Mouse (Mus musculus) limb, embryonic 14.5 days (tissue): ENCODE measurements around the gene Erc1. TPM values are rescaled to one million over a fixed set of nuclear protein-coding genes. Genes with fewer than 3 reads are reported as not detected.

Experiments used
- ATAC-seq: fragments of 200-750 bp; cut with Nextera tagmentation; 2 replicates; pipeline ENCODE4 v1.8.0; 2017; ENCODE audit warnings: low read depth, moderate number of reproducible peaks, moderate TSS enrichment; ENCODE audit not compliant: low FRiP score
- DNase-seq: peaks from one replicate; pipeline ENCODE4 v3.0.0-alpha.2; 2015; ENCODE audit warnings: low spot score
- H3K27ac ChIP-seq: fragments of 300-500 bp; sonication (generic); replicated peaks from 2 replicates; pipeline ENCODE4 v1.5.1; 2014; ENCODE audit warnings: low read depth, mild to moderate bottlenecking, low read length, moderate library complexity, mixed read lengths
- H3K27me3 ChIP-seq: fragments of 300-500 bp; sonication (generic); 2 replicates; pipeline ENCODE4 v1.6.1; 2014; ENCODE audit warnings: low read length, mixed read lengths; ENCODE audit not compliant: control insufficient read depth, insufficient read depth
- H3K36me3 ChIP-seq: fragments of 300-500 bp; sonication (generic); 2 replicates; pipeline ENCODE4 v1.6.1; 2014; ENCODE audit warnings: mild to moderate bottlenecking, low read length, moderate library complexity, mixed read lengths; ENCODE audit not compliant: control insufficient read depth, insufficient read depth
- H3K4me1 ChIP-seq: fragments of 300-500 bp; sonication (generic); 2 replicates; pipeline ENCODE4 v1.6.1; 2014; ENCODE audit warnings: antibody characterized with exemption, low read length, mixed read lengths; ENCODE audit not compliant: control insufficient read depth, insufficient read depth
- H3K4me2 ChIP-seq: fragments of 300-500 bp; sonication (generic); replicated peaks from 2 replicates; pipeline ENCODE4 v1.6.1; 2014; ENCODE audit warnings: low read depth, mild to moderate bottlenecking, low read length, moderate library complexity; ENCODE audit not compliant: severe bottlenecking
- H3K4me3 ChIP-seq: fragments of 300-500 bp; sonication (generic); replicated peaks from 2 replicates; pipeline ENCODE4 v1.5.1; 2014; ENCODE audit warnings: low read length
- H3K9ac ChIP-seq: fragments of 300-500 bp; sonication (generic); 2 replicates; pipeline ENCODE4 v1.6.1; 2014; ENCODE audit warnings: mild to moderate bottlenecking, low read depth, low read length, moderate library complexity; ENCODE audit not compliant: severe bottlenecking
- H3K9me3 ChIP-seq: fragments of 300-500 bp; sonication (generic); 2 replicates; pipeline ENCODE4 v1.6.1; 2016; ENCODE audit warnings: low read length; ENCODE audit not compliant: control insufficient read depth
- POLR2A ChIP-seq: fragments of 200-500 bp; IDR thresholded peaks from 2 replicates; pipeline ENCODE4 v1.8.0; 2012; ENCODE audit warnings: inconsistent platforms, mild to moderate bottlenecking, moderate library complexity, borderline replicate concordance; ENCODE audit not compliant: insufficient read depth, insufficient read length; ENCODE audit errors: extremely low read depth
- WGBS: fragments of 180-500 bp; shearing (Covaris S2); extraction: QIAGEN DNeasy Blood & Tissue Kit; methylation state at CpG from one replicate; pipeline ENCODE4 v1.1.7; 2014; 5-methylcytosine and 5-hydroxymethylcytosine counted together
- polyA plus RNA-seq, 2 experiments: library from polyadenylated mRNA; depleted of rRNA in 1 of 2; stranded (reverse) in 1 of 2; unstranded in 1 of 2; fragments of >200 nt; fragmentation: Nextera tagmentation in 1 of 2; extraction: Ambion mirVana in 1 of 2; gene quantifications; 2 replicates each; pipeline versions ENCODE4 v1.2.1 to v1.2.3; 2012 to 2014

Erc1 gene
- polyA plus RNA-seq (2012; rRNA removed) (18.2 and 19.1 TPM in 2 replicates), polyA plus RNA-seq (2014; fragmentation: Nextera tagmentation; extraction: Ambion mirVana) (29.3 and 30.9 TPM in 2 replicates)

- WGBS, result under 1% methylated on average over 39 of the region's 73 CpGs
Observed at GRCm38 (mm10) chr6:119848034-119848695, at the start of gene Erc1. Gene Erc1, minus strand, starts transcription at chr6:119848167.

GRCm38 (mm10) chr6:119892711-119893110, 44.7 kb upstream of the Erc1 start:
- no peaks in the 10 kb centered on the region for H3K4me1 ChIP-seq
- H3K9me3 ChIP-seq, result no peaks in the 10 kb centered on the region
- WGBS, result 75% methylated on average over 7 of the region's 7 CpGs
- H3K9ac ChIP-seq, result no peak overlapping the region
- no peak overlapping the region for H3K4me3 ChIP-seq
- no peaks in the 10 kb centered on the region for H3K27me3 ChIP-seq
- DNase-seq (no peak), ATAC-seq (no peak)
- no peak overlapping the region for H3K27ac ChIP-seq
- H3K4me2 ChIP-seq, result no peak overlapping the region
- H3K36me3 ChIP-seq, result no peaks in the 10 kb centered on the region
- TF ChIP-seq POLR2A, result no peak

More at GRCm38 (mm10) chr6:119848034-119848695, at the start of gene Erc1:
- DNase-seq (peak; percentile 94), ATAC-seq (peak; percentile 96)
- peak within 1 kb of the TSS; percentile 91 for H3K9ac ChIP-seq
- peak within 1 kb of the TSS; percentile 84 for H3K4me3 ChIP-seq
- H3K9me3 ChIP-seq, result no peaks in the 10 kb centered on the region
- H3K36me3 ChIP-seq, result no peaks in the 10 kb centered on the region
- TF ChIP-seq POLR2A, result no peak
- H3K27me3 ChIP-seq, result no peaks in the 10 kb centered on the region
- peak within 1 kb of the TSS; percentile 95 for H3K27ac ChIP-seq
- peak within 1 kb of the TSS; percentile 75 for H3K4me2 ChIP-seq
- peaks cover 14% of the 10 kb centered on the region for H3K4me1 ChIP-seq

- Histone ChIP-seq H3K27ac (no peak overlapping the region), H3K9me3 (no peaks in the 10 kb centered on the region), H3K4me2 (no peak overlapping the region), H3K9ac (no peak overlapping the region), H3K4me3 (no peak overlapping the region), H3K36me3 (no peaks in the 10 kb centered on the region), H3K4me1 (no peaks in the 10 kb centered on the region), H3K27me3 (no peaks in the 10 kb centered on the region)
- ATAC-seq (no peak), DNase-seq (no peak)
- 77% methylated on average over 7 of the region's 7 CpGs for WGBS
- TF ChIP-seq POLR2A, result no peak
Observed at GRCm38 (mm10) chr6:119883151-119883550, 35.2 kb upstream of the Erc1 start.

- Histone ChIP-seq H3K36me3 (no peaks in the 10 kb centered on the region), H3K4me3 (no peak overlapping the region), H3K27ac (no peak overlapping the region), H3K4me1 (no peaks in the 10 kb centered on the region), H3K27me3 (no peaks in the 10 kb centered on the region), H3K4me2 (no peak overlapping the region), H3K9ac (no peak overlapping the region), H3K9me3 (no peaks in the 10 kb centered on the region)
- no peak for ATAC-seq
- TF ChIP-seq POLR2A, result no peak
- DNase-seq, result no peak
- 89% methylated on average over 11 of the region's 11 CpGs for WGBS
Observed at GRCm38 (mm10) chr6:119864341-119865034, 16.5 kb upstream of the Erc1 start.

- Histone ChIP-seq H3K36me3 (no peaks in the 10 kb centered on the region), H3K4me3 (no peak overlapping the region), H3K4me1 (no peaks in the 10 kb centered on the region), H3K4me2 (no peak overlapping the region), H3K27me3 (no peaks in the 10 kb centered on the region), H3K27ac (no peak overlapping the region), H3K9me3 (no peaks in the 10 kb centered on the region), H3K9ac (no peak overlapping the region)
- 76% methylated on average over 8 of the region's 8 CpGs for WGBS
- DNase-seq (no peak), ATAC-seq (no peak)
- no peak for TF ChIP-seq POLR2A
Observed at GRCm38 (mm10) chr6:119861519-119861918, 13.6 kb upstream of the Erc1 start.
